Mouse (Mus musculus): ENCODE results near the gene Gm10778.
"Not testable (repeated sequence)": the region's sequence is repeated elsewhere in the genome, so short reads cannot be mapped to it uniquely, and the experiment has no call there.

Gene Gm10778

DNA sequence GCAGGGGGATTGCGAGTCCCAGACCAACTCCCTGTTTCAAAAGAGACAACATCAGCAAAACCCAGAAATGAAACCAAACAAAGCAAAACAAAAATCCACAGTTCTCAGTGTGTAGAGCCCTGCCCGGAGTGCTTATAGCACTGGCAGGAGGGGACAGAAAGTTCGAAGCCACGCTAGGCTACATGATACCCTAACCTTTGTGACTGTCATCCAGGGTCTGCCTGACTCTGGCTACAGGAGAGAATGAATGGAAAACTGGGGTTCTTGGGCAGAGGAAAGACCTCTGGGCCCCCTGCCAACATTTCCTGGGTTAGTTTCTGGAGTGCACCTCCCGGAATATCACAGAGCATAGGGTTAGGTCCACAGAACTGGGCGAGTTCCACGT is 21.0 kb upstream of the Gm10778 start:
- no peak for DNase-seq (ENCODE audit: inconsistent ontology term)

DNA sequence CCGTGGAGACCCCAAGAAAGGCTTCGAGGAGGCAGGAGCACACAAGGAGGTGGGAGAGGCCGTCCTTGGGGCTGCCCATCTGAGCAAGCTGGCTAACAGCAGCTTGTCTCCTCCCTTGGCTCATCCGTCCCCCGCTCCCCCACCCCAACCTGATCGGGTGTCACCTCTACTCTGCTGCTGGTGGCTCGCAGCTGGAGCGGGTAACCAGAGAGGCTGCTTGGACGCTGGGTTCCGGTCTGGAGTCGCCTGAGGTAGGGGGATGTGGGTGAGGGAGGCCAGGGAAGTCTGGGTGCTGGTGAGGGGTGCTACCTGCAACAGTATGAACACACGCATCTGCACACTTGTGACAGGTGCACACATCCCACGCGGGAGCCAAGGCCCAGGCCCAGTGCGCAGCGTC is 20.5 kb upstream of the Gm10778 start, which contains the start of gene Ankrd24:
Gene Ankrd24, plus strand, starts transcription at position 151 of the 400 bp plus-strand sequence.
- DNase-seq (ENCODE audit: inconsistent ontology term) = no peak

DNA sequence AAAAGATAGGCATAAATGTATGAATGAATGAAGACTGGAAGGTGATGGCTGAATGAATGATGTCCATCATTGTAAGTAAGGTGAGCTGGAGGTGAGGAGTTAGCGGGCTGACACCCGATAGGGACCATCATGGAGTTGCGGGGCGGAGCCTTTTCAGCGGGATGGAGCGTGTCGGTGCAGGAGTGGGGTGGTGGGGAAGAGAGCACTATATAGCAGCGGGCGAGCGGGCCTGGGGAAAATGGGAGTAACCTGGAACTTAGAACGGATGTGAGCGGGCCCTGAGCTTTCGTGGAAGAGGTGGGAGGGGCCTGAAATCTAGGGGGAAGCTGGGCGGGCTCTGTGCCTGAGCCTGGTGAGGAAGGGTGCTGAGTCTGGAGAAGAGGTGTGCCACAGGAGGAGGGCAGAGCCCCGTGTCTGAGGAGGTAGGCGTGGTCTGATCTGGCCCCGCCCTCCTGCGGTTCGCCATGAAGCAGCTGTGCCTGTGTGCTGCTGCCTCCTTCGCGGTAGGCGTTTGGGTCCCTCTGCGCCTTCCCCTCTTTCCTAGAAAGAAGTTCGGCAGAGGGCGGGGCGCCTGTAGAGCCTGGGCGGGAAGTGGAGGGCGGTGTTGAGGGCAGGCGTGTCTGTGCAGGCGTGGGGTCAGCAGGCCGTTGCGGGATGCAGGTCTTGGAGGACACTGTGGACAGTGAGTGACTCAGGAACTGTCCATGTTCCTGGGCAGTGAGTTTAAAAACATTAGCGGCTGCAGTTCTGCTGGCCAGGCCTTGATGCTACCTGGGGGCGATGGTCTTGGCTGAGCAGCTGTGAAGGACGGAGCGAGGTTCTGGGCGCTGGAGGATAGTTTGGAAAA is 15.4 kb upstream of the Gm10778 start:
- DNase-seq (ENCODE audit: inconsistent ontology term) = peak; percentile 91

DNA sequence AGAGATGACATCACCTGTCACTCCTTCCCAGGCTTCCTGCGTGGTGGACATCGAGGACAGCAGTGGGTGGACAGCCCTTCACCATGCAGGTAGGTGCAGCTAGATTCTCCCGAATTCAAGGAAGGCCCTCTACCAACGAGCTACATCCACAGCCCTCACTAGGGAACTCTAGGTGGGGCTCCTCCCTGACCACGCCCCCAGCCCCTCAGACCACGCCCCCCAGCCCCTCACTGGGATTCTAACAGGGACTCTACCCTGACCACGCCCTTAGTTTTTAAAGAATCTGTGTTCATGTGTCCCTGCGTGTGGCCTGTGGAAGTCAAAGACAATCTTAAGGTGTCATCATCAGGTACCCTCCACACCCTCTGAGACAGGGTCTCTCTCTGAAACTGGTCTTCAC is 12.5 kb upstream of the Gm10778 start:
- no peak for DNase-seq (ENCODE audit: inconsistent ontology term)

DNA sequence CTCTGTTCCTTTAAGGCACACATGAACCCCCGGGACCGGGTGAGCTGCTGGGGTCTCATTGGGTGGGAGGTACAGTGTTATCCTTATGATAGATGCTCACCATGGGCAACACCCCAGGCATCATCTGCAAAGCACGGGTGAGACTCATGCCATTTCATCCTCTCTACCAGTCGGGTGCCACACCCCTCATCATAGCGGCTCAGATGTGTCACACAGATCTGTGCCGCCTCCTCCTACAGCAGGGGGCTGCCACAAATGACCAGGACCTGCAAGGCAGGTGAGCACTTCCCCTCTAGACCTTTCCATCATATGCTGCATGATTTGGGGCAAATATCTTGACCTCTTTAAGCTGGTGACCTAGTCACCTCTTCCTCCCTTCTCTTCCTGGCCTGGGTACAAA is 10.8 kb upstream of the Gm10778 start:
- DNase-seq (ENCODE audit: inconsistent ontology term) = no peak

DNA sequence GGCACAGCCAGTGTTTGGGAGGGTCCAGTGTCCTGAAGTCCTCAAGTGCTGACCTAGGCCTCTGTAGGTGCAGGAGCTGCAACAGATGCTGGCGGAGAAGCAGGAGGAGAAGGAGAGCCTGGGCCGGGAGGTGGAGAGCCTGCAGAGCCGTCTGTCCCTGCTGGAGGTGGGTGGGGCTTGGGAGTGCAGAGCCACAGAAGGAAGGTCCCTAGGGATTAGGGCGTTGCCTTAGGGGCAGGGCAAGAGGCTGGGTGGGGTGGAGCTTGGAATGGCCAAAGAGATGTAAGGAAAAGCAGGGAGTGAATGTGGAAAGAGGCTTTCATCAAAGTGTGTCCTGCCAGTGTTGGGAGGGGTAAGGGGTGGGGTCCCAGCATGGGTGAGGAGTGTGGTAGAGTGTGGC is 8.0 kb upstream of the Gm10778 start:
- DNase-seq (ENCODE audit: inconsistent ontology term) = not testable (repeated sequence)

DNA sequence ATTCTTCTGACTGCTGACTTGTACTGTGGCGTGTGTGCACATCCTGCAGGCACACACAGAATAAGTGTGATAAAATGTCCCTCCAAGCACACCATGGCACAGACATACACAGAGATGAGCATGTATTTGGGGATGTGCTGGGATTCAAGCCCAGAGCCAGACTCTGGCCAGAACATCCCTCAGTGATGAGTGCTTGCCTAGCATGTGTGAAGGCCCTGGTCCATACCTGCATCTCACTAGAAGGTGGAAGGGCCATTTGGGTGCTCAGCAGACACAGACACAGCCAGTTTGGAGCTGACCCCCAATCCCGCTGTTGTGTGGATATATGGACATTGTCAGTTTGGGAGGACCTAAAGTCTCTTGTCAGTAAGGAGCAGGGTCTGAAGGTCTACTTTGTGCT is 7.3 kb upstream of the Gm10778 start:
- no peak for DNase-seq (ENCODE audit: inconsistent ontology term)

DNA sequence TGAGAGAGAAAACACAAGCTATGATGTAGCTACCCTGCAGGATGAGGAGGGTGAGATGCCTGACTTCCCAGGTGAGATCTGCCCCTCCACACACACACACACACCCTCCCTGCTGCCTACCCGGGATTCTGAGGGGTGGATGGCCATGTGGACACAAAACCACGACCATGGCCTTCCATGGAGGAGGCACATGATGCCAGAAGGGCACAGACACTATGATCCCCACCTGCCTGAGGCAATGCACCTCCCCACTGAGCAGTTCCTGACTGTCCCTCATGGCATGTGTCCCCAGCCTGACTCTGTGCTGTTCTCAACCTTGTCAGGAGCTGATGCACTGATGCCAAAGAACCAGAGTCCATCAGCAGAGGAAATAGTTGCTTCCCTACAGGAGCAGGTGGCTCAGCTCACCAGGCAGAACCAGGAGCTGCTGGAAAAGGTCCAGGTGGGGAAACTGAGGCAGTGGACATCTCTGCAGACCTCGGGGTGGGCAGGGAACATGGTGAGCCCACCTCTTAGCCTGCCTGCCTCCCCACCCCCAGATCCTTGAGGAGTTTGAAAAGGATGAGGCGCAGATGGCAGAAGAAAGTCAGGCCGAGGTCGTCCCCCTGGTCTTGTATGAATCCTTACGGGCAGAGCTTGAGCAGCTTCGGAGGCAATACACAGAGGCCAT is 6.7 kb upstream of the Gm10778 start:
- no peak for DNase-seq (ENCODE audit: inconsistent ontology term)

DNA sequence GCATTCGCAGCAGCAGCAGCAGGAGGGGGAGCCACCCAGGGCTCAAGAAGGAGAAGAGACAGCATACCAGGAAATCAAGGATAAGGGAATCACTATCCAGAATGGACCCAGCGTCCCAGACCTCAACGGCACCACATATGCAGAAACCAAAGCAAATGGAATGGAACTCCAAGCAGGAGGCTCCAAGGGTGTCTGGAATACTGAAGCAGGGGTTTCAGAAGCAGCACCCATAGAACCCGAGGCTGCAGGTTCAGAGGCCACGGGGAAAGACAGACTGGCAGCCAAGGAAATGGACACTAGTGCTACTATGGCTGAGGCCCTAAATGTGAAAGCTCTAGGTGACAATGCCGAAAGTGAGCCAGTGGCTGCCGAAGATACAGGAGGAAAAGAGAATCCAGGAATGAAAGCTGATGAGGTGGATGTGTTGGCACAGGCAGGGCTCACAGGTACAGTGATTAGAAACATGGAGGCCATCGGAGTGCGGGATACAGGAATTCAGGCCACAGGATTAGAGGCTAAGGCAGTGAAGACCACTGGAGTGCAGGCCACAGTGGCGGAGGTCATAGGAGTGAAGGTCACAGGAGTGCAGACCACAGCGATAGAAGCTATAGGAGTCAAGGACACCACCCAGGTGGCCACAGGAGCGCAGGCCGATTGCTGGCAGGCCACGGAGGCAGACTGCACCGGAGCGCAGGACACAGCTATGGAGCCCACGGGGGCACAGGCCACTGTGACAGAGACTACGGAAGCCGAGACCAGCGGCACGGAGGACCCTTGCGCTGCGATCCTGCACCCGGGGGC is 6.0 kb upstream of the Gm10778 start:
- DNase-seq (ENCODE audit: inconsistent ontology term) = no peak

DNA sequence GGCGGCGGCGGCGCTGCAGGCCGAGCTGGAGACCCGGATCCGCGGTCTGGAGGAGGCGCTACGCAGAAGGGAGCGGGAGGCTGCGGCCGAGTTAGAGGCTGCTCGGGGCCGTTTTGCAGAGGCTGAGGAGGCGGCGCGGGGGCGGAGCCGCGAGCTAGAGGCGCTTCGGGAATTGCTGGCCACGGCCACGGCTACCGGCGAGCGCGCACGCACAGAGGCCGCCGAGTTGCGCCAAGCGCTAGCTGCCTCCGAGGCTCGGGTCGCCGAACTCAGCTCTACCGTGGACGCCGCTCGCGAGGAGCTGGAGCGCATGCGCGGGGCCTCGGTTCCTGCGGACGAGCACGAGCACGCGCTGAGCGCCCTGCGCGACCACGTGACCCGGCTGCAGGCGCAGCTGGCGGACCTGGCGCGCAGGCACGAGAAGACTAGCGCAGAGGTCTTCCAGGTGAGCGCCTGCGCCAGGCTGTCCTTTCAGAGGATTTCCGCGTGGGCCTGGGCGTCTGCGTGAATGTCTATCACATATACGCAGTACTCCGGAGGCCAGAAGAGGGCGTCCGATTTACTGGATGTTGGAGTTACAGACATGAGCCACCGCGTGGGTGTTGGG is 5.3 kb upstream of the Gm10778 start:
- peak; percentile 94 for DNase-seq (ENCODE audit: inconsistent ontology term)

DNA sequence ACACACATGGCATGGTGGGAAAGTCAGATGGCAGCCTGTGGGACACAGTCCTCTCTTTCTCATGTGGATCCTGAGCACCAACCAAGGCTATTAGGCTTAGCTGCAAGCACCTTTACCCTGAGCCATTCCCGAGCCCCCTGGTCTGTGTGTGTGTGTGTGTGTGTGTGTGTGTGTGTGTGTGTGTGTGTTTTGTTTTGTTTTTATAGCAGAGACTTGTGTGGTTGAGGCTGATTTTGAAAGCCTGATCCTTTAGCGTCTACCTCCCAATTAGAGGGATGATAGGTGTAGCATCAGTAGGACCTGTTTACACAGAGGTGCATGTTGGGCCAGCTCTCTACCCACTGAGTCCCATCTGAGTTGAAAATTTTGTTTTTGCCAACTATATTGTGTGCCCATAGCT is 4.7 kb upstream of the Gm10778 start:
- no peak for DNase-seq (ENCODE audit: inconsistent ontology term)

DNA sequence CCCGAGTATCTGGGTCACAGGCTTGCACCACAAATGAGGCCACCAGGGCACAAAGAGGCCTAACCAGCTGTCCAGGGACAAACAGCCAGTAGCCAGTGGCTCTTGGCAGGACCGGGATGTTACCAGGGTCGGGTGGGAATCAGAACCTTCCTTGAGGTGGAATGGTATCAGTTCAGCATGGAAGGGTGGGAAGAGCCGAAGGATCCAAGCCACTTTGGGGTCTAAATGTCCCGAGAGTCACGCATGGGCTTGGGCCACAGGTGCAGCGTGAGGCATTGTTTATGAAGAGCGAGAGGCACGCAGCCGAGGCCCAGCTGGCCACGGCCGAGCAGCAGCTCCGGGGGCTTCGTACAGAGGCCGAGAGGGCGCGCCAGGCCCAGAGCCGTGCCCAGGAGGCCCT is 4.1 kb upstream of the Gm10778 start:
- no peak for DNase-seq (ENCODE audit: inconsistent ontology term)

DNA sequence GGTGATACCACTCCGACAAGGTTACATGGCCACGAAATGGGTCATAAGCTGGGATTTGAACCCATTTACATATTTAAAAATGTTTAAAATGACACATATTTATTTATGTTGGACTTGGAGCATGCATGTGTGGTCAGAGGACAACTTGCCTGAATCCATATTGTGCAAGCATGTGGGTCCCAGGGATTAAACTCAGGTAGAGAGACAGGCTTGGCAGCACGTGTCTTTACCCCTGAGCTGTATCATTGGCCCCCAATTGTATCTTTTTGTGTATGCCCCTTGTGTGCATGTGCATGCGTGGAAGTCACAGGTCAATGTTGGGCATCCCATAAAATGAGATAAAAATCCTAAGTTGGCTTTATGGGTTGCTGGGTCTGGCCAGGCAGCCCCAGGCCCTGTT is 3.5 kb upstream of the Gm10778 start:
- DNase-seq (ENCODE audit: inconsistent ontology term) = no peak

DNA sequence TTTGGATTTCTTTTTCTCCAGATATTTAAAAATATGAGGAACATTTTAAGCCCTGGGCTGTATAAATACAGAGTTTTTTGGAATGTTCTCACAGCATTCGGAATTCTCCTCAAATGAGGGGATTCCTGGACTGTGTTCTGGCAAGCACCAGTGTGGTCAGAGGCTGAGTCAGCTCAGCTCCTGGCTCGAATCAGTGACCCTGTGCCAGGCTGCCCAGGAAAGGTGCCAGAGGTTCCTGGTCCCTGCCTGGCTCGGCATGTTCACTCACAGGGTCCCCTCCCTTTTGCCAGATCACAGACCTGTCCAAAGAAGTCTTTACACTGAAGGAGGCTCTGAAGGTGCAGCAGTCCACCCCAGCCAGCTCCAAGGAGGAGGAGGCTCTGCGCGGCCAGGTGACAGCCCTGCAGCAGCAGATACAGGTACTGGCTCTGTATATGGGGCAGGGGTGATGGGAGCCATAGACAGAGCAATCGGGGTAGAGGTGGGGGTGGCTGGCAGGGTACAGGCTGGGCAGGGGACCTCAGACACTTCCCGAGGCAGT is 2.8 kb upstream of the Gm10778 start:
- peak; percentile 65 for DNase-seq (ENCODE audit: inconsistent ontology term)

DNA sequence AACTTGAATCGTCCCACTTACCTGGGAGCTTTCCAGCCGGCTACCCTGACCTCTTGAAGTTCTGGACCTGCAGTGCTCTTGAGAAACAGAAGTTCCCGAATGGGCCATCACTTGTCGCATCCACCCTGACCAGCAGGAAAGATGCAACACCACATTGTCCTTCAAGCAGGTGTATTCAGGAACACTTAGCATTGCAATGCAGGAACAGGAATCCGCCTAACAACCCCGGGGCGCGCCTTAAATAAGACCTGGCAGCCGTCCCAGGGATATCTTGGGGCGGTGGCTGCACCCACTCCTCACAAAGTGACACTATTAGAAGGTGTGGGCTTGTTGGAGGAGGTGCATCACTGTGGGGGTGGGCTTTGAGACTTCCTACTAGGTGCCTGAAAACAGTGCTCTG is 6.3 kb downstream of the Gm10778 start:
- DNase-seq (ENCODE audit: inconsistent ontology term) = no peak

DNA sequence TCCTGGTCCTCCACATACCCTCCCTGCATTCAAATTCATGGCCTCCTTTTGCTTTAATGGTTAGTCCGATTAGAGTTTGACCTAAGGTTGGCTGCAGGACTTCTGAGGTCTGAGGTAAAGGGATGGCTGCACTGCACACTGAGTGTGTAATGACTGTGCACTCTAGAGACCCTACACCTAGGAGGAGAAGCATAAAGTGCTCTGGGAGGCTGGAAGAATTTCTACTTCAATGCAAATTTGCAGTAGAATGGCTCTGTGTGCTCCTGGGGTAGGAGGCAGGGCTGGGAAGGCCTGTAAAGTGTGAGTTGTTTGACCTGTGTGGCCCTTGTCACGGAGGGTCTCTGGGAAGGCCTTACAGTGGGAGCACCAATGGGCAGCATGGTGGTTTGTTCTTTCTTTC is 7.3 kb downstream of the Gm10778 start:
- DNase-seq (ENCODE audit: inconsistent ontology term) = no peak

DNA sequence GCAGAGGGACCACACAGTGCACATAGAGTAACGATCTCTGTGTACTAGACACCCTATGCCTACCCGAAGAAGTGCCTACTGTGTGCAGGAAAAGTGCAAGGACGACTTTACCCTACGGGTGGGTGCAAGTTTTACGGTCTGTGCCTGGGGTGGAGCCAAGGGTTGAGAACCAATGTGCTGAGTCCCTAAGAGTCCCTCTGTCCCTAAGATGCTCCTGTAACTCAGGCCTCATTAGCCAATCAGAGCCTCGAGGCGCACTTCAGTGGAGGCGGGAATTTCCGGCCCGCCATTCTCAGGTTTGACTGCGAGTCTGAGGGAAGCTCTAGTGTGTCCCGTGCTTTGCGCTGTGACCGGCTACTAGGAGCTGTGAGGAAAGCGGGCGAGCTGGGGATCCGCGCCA is 38.3 kb downstream of the Gm10778 start:
- DNase-seq (ENCODE audit: inconsistent ontology term) = not testable (repeated sequence)

DNA sequence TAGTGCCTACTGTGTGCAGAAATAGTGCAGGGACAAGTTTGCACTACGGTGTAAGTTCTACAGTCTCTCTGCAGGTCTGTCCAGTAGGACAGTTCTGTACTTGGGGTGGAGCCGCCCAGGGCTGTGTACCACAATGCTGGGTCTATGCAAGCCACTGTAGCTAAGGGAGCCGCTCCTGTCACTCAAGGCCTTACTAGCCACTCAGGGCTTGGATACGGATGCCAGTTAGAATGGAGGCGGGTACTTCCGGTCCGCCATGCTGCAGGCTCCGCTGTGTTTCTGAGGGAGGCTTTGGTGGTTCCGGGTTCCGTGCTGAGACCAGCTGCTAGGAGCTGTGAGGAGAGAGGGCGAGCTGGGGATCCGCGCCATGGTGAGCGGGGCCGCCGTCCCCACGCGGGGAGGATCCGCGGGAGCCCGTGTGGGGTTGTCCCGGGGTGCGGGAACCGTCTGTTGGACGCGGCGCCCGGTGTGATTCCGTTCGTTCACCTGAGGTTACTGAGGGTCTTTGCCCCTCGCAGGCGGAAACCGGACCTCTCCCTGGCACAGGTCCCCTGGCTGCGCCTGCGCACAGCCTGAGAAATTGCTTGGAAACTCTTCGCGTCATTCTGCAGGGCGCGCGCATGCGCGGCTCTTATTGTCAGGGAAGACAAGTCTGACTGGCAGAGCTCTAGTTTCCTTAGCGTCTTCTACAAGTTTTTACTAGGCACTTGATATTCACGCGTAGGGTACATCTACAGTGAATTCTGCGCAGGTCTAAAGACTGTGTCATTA is 55.9 kb downstream of the Gm10778 start, which contains the start of gene Zfp433:
Gene Zfp433, plus strand, starts transcription at position 295 of the 771 bp plus-strand sequence.
- not testable (repeated sequence) for DNase-seq (ENCODE audit: inconsistent ontology term)
